Mouse (Mus musculus) gastrocnemius, adult 2 months (tissue): ENCODE measurements at regions not wholly inside any gene's neighbourhood (a gene's known extent, or its start where the extent isn't known, plus 50 kb on each side); places are given as distances from the start of the nearest gene placed in this dataset.

Source experiments
- DNase-seq: peaks from one replicate; pipeline ENCODE4 v3.0.0; 2022
- H3K27ac ChIP-seq: fragments of 200-600 bp; 2 replicates; pipeline ENCODE4 v1.8.1; 2022; ENCODE audit warnings: mild to moderate bottlenecking
- H3K4me3 ChIP-seq: fragments of 200-600 bp; 2 replicates; pipeline ENCODE4 v1.8.1; 2022; ENCODE audit warnings: mild to moderate bottlenecking, moderate library complexity
- CTCF ChIP-seq: fragments of 200-600 bp; IDR thresholded peaks from 2 replicates; pipeline ENCODE4 v1.8.1; 2022; ENCODE audit warnings: antibody characterized with exemption, mild to moderate bottlenecking, moderate library complexity
- intact Hi-C: fragments of 180-260 bp; cut with DNase I; formaldehyde crosslinking; loops from one replicate; pipeline ENCODE4 v1.15.1; 2025

DNA sequence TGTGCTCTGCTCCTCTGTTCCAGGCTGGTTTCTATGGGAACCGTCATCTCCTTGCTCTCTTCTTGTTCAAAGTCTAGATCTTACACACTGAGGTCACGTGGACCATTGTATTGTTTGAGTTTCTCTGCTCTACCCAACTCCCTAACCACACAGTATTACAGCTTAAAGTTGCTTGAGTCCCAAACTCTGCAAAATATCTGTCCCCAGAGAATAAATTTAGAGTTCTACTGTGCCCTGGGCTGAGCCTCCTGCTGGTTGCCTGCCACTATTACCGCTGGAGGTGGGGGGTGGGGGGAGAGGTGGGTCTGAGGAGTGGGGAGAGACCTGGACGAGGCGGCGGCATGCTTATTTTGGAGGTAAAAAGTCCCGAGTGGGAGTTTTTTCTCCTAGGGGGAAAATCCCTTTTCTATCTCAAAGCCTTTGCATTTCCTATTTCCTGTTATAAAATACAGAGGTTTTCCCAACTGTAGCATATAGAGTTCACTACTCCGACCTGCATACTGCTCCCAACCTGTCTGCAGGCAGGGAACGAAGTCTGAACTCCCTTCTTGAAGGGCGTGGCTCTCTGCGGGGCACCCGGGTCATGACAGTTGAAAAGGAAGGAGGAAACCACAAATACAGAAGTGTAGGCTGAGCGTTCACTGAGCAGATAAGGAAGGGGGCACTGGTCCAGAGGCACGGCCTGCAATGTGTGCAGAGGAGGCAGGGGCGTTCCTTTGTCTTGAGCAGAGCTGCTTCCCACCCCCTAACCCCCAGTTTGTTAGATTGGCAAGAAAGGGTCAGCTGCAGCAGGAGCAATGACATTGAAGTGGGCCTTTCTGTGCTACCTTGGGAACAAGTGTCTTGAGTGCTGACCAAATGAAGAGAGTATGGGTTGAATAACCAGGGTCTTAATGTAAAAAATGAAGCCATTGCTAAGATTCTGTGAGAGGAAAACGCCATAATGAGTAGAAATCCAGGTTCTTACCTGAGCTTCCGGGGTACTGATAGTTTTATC lies 188.7 kb downstream of the Akap7 start:
- no peak overlapping the region for H3K4me3 ChIP-seq
- no peak for TF ChIP-seq CTCF
- H3K27ac ChIP-seq: no peak overlapping the region
- no peak for DNase-seq
- intact Hi-C loops: no loop called here

DNA sequence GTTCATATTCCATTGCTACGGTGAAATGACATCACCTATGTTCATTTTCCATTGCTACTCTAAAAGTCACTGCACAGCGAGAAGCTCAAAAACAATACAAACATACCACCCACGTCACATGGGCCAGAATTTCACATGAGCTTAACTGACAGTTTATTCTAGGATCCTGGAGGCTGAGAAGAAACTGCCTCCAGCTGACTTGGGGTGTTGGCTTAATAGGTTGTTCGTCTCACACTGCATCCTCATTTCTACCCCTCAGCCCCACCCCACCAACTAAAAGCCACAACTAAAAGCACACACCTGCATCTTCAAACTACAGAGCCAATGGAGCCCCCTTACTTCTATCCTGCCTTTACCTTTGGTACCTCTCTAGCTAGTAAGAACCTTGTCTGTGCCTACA lies 187.0 kb upstream of the Arg1 start:
- TF ChIP-seq CTCF: no peak
- H3K4me3 ChIP-seq: no peak overlapping the region
- no peak overlapping the region for H3K27ac ChIP-seq
- intact Hi-C loops: no loop called here
- no peak for DNase-seq

DNA sequence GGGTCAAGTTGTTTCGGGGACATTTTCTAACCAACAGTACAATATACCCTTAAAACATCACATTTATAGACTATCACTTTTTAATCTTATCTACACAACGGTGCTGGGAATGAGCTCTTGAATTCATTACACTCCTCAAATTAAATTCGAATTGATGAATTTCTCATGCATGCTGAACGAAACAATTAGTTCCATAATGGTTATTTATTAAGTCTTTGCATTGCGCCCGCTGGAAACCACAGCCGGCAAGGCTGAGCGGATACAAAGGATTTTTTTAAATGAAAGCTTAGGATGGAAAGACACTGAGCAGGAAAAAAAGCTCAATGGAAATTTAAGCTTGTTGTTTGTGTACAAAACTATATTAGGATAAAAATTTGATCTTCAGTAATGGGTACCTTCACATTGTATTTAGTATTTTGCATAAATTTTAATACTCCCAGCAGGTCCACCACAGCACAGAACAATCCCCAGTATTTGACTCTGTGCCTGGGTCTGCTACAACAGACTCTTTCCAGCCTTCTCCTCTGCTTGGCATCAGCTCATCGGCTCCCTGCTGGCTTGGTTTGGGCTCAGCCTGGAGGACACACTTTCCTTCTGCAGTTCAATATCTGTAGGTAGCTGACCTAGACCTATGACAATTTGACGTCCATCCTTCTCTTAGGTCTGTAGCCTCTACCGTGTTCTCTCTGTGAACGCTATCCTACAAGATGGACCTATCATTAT lies 185.3 kb upstream of the Arg1 start:
- no peak for TF ChIP-seq CTCF
- H3K4me3 ChIP-seq: no peak overlapping the region
- DNase-seq: no peak
- H3K27ac ChIP-seq: no peak overlapping the region
- intact Hi-C loops: no loop called here

DNA sequence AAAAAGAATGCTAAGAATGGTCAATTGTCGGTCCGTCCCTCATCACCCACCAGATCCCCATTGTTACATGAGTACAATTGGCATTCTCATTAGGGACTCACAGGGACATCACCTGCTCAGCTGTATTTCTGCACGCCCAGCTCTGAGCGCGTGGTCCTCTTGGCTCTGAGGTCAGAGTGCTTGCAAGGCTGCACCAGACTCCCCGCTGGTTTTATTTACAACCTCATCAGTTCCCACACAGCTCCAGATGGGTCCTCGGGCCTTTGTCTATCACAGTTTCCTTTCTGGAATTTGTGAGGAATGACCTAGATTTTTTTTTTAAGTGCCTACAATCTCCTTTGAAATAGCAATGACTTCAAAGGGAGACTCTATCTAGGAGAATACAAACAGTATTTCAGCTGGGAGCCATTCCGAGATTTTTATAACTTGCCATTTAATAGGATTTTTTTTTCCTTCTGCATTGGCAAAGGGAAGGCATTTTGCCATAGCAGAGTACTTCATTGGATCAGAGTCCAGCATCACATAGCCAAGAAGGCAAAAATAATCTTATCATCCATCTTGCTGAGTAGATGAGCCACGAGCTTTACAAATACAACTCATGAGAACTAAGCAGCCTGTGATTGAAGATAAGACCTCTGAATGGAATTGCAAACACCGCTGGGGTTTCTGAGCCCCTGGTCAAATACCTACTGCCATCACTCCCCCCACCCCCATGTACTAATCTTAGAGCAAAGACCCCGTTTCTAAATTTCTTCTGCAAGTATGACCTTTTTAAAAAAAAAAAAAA lies 184.5 kb upstream of the Arg1 start:
- intact Hi-C loops: no loop called here
- Histone ChIP-seq H3K4me3 (no peak overlapping the region), H3K27ac (no peak overlapping the region)
- no peak for TF ChIP-seq CTCF
- DNase-seq: peak; percentile 15

GRCm38 (mm10) chr10:25111181-25111580 lies 183.9 kb upstream of the Arg1 start:
- no peak for TF ChIP-seq CTCF
- no peak overlapping the region for H3K27ac ChIP-seq
- no peak overlapping the region for H3K4me3 ChIP-seq
- DNase-seq: no peak
- intact Hi-C loops: no loop called here

DNA sequence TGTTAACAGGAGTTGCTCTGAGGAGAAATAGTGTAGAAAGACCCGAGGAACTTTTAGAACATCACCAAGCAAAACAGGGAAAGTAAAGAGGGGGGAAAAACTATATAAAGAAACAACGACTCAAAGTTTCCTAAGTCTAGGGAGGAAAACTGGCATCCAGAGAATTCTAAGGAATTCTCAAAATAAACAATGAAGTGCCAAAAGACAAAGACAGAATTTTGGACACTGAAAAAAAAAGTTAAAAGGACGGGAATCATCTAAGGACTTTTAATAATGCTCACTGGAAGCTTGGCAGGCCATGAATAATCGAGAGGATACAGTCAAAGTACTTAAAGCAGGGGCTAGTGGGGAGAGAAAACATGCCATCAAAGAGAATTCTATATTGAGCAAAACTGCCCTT lies 170.8 kb upstream of the Arg1 start:
- intact Hi-C loops: no loop called here

GRCm38 (mm10) chr10:25089705-25090386 lies 162.6 kb upstream of the Arg1 start:
- DNase-seq: no peak
- no peak overlapping the region for H3K27ac ChIP-seq
- no peak overlapping the region for H3K4me3 ChIP-seq
- intact Hi-C loops: no loop called here
- TF ChIP-seq CTCF: no peak

More for the DNA sequence above, 170.8 kb upstream of the Arg1 start:
- no peak for DNase-seq
- no peak for TF ChIP-seq CTCF
- Histone ChIP-seq H3K27ac (no peak overlapping the region), H3K4me3 (no peak overlapping the region)

DNA sequence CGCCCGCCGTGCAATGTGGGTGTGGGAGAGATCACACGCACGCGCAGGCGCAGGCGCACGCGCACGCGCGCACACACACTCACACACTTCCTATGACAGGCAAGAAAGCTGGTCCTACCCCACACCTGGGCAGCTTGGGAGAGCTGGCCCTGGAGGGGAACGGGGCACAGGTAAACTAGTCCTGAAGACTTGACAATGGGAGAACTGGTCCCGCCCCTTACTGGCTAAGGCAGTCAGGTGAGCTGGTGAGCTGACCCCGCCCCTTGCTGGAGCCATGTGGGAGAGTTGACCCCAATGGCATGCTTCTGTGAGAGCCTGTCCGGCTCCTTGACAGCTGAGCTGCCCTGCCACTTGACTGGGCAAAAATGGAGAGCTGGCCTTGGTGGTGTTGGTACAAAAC lies 159.5 kb upstream of the Arg1 start:
- intact Hi-C loops: no loop called here
- no peak for DNase-seq
- H3K27ac ChIP-seq: no peak overlapping the region
- TF ChIP-seq CTCF: no peak
- H3K4me3 ChIP-seq: no peak overlapping the region

DNA sequence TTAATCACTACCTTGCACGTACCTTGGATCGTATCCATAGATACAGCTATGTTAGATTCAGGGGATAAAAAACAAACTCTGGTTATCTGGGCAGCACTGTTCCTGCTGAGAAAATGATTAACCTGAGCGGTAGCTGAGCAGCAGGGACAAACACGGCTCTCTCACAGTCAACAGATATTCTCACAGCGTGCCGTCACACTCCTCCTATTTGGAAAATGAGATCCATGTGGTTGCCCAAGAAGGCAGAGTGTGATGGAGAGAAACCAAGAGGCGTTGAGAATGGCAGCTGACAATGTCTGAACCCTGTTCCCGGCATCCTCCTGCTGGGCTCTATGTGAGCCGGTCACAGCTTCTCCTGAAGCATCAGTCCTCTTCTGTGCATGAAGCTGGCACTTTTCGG lies 155.6 kb upstream of the Arg1 start:
- Histone ChIP-seq H3K4me3 (no peak overlapping the region), H3K27ac (no peak overlapping the region)
- intact Hi-C loops: no loop called here
- TF ChIP-seq CTCF: no peak
- DNase-seq: no peak

- TF ChIP-seq CTCF: no peak
- Histone ChIP-seq H3K4me3 (no peak overlapping the region), H3K27ac (no peak overlapping the region)
- intact Hi-C loops: no loop called here
- DNase-seq: no peak
Measured at GRCm38 (mm10) chr10:25072617-25073016, 145.3 kb upstream of the Arg1 start.

- intact Hi-C loops: no loop called here
- no peak overlapping the region for H3K4me3 ChIP-seq
- no peak for TF ChIP-seq CTCF
- no peak overlapping the region for H3K27ac ChIP-seq
- no peak for DNase-seq
Measured at GRCm38 (mm10) chr10:25068301-25068700, 141.0 kb upstream of the Arg1 start.

DNA sequence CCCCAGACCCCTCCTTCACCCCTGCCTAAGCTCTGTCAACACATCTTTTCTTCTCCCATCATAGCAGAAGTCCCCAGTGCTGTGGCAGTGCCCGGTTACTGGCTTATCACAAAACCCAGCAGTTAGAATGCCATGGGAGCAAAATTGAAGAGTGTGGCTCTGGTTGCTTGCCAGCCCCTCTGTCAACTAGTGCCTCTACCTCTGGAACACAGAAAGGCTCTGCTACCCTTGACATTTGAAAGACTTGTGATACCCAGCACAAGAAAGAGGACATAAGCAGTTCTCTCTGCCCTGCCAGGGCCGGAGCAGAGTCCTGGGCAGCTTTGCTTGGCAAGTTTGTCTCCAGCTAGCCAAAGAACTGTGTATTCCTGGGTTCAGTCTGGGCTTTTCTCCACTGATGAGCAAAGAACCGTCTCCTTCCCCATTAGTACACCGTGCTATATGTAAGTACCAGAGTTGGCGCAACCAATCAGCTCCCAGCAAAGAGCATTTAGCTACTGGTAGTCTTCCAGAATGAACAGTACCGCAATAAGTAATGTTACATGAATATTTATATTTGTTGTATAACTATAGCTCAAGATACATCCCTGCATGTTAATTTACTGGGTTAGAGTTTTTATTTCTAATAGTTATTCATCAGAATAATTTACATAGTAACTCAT lies 137.5 kb upstream of the Arg1 start:
- no peak overlapping the region for H3K27ac ChIP-seq
- no peak for DNase-seq

More for the DNA sequence above, 137.5 kb upstream of the Arg1 start:
- intact Hi-C loops: no loop called here
- no peak for TF ChIP-seq CTCF
- no peak overlapping the region for H3K4me3 ChIP-seq
